Mouse (Mus musculus): Measurements from ENCODE around the gene Sync. TPM values are rescaled to one million over a fixed set of nuclear protein-coding genes. Genes with fewer than 3 reads are reported as not detected.

Sync gene
- total and polyA plus RNA-seq, 2 experiments = 0.05 TPM; not detected in 1

GRCm38 (mm10) chr4:129282786-129283185 is 4.6 kb upstream of the Sync start:
- WGBS = 89% methylated on average over 5 of the region's 5 CpGs
- H3K9ac ChIP-seq (ENCODE audit: low read depth, low read length) = no peak overlapping the region

DNA sequence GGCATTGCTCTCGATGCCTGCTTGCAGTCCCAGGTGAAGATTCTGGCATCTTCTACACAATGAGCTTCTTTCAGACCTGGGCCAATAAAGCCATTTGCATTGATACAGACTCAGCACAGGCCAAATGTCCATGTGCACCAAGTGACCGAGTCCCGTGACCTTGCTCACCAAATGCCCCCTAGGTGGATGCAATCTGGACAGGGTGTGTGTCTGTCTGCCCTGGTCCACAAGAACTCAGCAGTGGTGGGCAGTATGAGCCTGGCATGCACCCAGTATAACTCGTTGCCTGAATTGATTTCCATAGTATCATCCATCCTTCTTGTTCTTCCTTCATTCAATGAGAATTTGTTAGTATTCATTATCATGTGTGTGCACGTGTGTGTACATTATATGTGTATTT is 4.2 kb upstream of the Sync start:
- no peaks in the 10 kb centered on the region for H3K79me2 ChIP-seq (ENCODE audit: control insufficient read depth, insufficient read depth, low read length)
- DNase-seq (ENCODE audit: extremely low read depth, low read depth, low spot score) = no peak
- no peaks in the 10 kb centered on the region for H3K36me3 ChIP-seq (ENCODE audit: control insufficient read depth, insufficient read depth, low read length)
- H3K4me3 ChIP-seq (ENCODE audit: insufficient read depth, low read depth, low read length) = no peak overlapping the region
- no peaks in the 10 kb centered on the region for H3K4me1 ChIP-seq (ENCODE audit: control insufficient read depth, insufficient read depth, low read length)
- no peak for TF ChIP-seq POLR2A (IDR thresholded peaks at IDR 0.05; ENCODE audit: extremely low read depth, insufficient read depth, low read length)
- no peak for TF ChIP-seq CTCF (IDR thresholded peaks at IDR 0.05; ENCODE audit: low read depth, low read length)
- 93% methylated on average over 5 of the region's 5 CpGs for WGBS
- no peak overlapping the region for H3K27ac ChIP-seq (replicated peaks; ENCODE audit: insufficient read depth, low read depth, low read length)
- no peaks in the 10 kb centered on the region for H3K27me3 ChIP-seq (ENCODE audit: control insufficient read depth, insufficient read depth, low read length)
- no peak overlapping the region for H3K9ac ChIP-seq (ENCODE audit: low read depth, low read length)

More at GRCm38 (mm10) chr4:129282786-129283185, 4.6 kb upstream of the Sync start:
- no peaks in the 10 kb centered on the region for H3K79me2 ChIP-seq (ENCODE audit: control insufficient read depth, insufficient read depth, low read length)
- no peaks in the 10 kb centered on the region for H3K36me3 ChIP-seq (ENCODE audit: control insufficient read depth, insufficient read depth, low read length)
- no peaks in the 10 kb centered on the region for H3K27me3 ChIP-seq (ENCODE audit: control insufficient read depth, insufficient read depth, low read length)
- DNase-seq (ENCODE audit: extremely low read depth, low read depth, low spot score) = no peak
- no peaks in the 10 kb centered on the region for H3K4me1 ChIP-seq (ENCODE audit: control insufficient read depth, insufficient read depth, low read length)
- no peak overlapping the region for H3K4me3 ChIP-seq (ENCODE audit: insufficient read depth, low read depth, low read length)
- H3K27ac ChIP-seq (replicated peaks; ENCODE audit: insufficient read depth, low read depth, low read length) = no peak overlapping the region
- TF ChIP-seq CTCF (IDR thresholded peaks at IDR 0.05; ENCODE audit: low read depth, low read length) (no peak), POLR2A (IDR thresholded peaks at IDR 0.05; ENCODE audit: extremely low read depth, insufficient read depth, low read length) (no peak)

- Histone ChIP-seq H3K36me3 (ENCODE audit: control insufficient read depth, insufficient read depth, low read length) (no peaks in the 10 kb centered on the region), H3K9ac (ENCODE audit: low read depth, low read length) (no peak overlapping the region), H3K4me3 (ENCODE audit: insufficient read depth, low read depth, low read length) (no peak overlapping the region), H3K4me1 (ENCODE audit: control insufficient read depth, insufficient read depth, low read length) (no peaks in the 10 kb centered on the region), H3K27ac (replicated peaks; ENCODE audit: insufficient read depth, low read depth, low read length) (no peak overlapping the region), H3K79me2 (ENCODE audit: control insufficient read depth, insufficient read depth, low read length) (no peaks in the 10 kb centered on the region), H3K27me3 (ENCODE audit: control insufficient read depth, insufficient read depth, low read length) (no peaks in the 10 kb centered on the region)
- TF ChIP-seq POLR2A (IDR thresholded peaks at IDR 0.05; ENCODE audit: extremely low read depth, insufficient read depth, low read length) = no peak
- no peak for TF ChIP-seq CTCF (IDR thresholded peaks at IDR 0.05; ENCODE audit: low read depth, low read length)
- DNase-seq (ENCODE audit: extremely low read depth, low read depth, low spot score) = no peak
- WGBS = 89% methylated on average over 2 of the region's 2 CpGs
These were observed 2.7 kb upstream of the Sync start for GRCm38 (mm10) chr4:129284685-129285084.

- Histone ChIP-seq H3K4me1 (ENCODE audit: control insufficient read depth, insufficient read depth, low read length) (no peaks in the 10 kb centered on the region), H3K27me3 (ENCODE audit: control insufficient read depth, insufficient read depth, low read length) (no peaks in the 10 kb centered on the region), H3K4me3 (ENCODE audit: insufficient read depth, low read depth, low read length) (no peak overlapping the region), H3K79me2 (ENCODE audit: control insufficient read depth, insufficient read depth, low read length) (no peaks in the 10 kb centered on the region), H3K36me3 (ENCODE audit: control insufficient read depth, insufficient read depth, low read length) (no peaks in the 10 kb centered on the region), H3K9ac (ENCODE audit: low read depth, low read length) (no peak overlapping the region), H3K27ac (replicated peaks; ENCODE audit: insufficient read depth, low read depth, low read length) (no peak overlapping the region)
- TF ChIP-seq POLR2A (IDR thresholded peaks at IDR 0.05; ENCODE audit: extremely low read depth, insufficient read depth, low read length) = no peak
- TF ChIP-seq CTCF (IDR thresholded peaks at IDR 0.05; ENCODE audit: low read depth, low read length) = no peak
- WGBS = 71% methylated on average over 5 of the region's 5 CpGs
- no peak for DNase-seq (ENCODE audit: extremely low read depth, low read depth, low spot score)
These were observed 1.3 kb upstream of the Sync start for GRCm38 (mm10) chr4:129286001-129286682.

- Histone ChIP-seq H3K9ac (ENCODE audit: low read depth, low read length) (no peak overlapping the region), H3K79me2 (ENCODE audit: control insufficient read depth, insufficient read depth, low read length) (no peaks in the 10 kb centered on the region), H3K27ac (replicated peaks; ENCODE audit: insufficient read depth, low read depth, low read length) (no peak overlapping the region), H3K4me1 (ENCODE audit: control insufficient read depth, insufficient read depth, low read length) (no peaks in the 10 kb centered on the region), H3K4me3 (ENCODE audit: insufficient read depth, low read depth, low read length) (peak overlapping the region; percentile 41; the same call in 1 of the 2 replicates), H3K36me3 (ENCODE audit: control insufficient read depth, insufficient read depth, low read length) (no peaks in the 10 kb centered on the region), H3K27me3 (ENCODE audit: control insufficient read depth, insufficient read depth, low read length) (no peaks in the 10 kb centered on the region)
- WGBS = 12% methylated on average over 27 of the region's 28 CpGs
- DNase-seq (ENCODE audit: extremely low read depth, low read depth, low spot score) = no peak
- TF ChIP-seq POLR2A (IDR thresholded peaks at IDR 0.05; ENCODE audit: extremely low read depth, insufficient read depth, low read length) (no peak), CTCF (IDR thresholded peaks at IDR 0.05; ENCODE audit: low read depth, low read length) (no peak)
These were observed 540 bp upstream of the Sync start for GRCm38 (mm10) chr4:129286683-129287471.

- no peaks in the 10 kb centered on the region for H3K4me1 ChIP-seq (ENCODE audit: control insufficient read depth, insufficient read depth, low read length)
- H3K9ac ChIP-seq (ENCODE audit: low read depth, low read length) = no peak overlapping the region
- TF ChIP-seq CTCF (IDR thresholded peaks at IDR 0.05; ENCODE audit: low read depth, low read length) (no peak), POLR2A (IDR thresholded peaks at IDR 0.05; ENCODE audit: extremely low read depth, insufficient read depth, low read length) (no peak)
- 58% methylated on average over 3 of the region's 3 CpGs for WGBS
- DNase-seq (ENCODE audit: extremely low read depth, low read depth, low spot score) = no peak
- no peak overlapping the region for H3K27ac ChIP-seq (replicated peaks; ENCODE audit: insufficient read depth, low read depth, low read length)
- no peak overlapping the region for H3K4me3 ChIP-seq (ENCODE audit: insufficient read depth, low read depth, low read length)
- H3K36me3 ChIP-seq (ENCODE audit: control insufficient read depth, insufficient read depth, low read length) = no peaks in the 10 kb centered on the region
- H3K79me2 ChIP-seq (ENCODE audit: control insufficient read depth, insufficient read depth, low read length) = no peaks in the 10 kb centered on the region
- H3K27me3 ChIP-seq (ENCODE audit: control insufficient read depth, insufficient read depth, low read length) = no peaks in the 10 kb centered on the region
These were observed 650 bp downstream of the Sync start for GRCm38 (mm10) chr4:129288067-129288466.

Data from liver, adult 2 months (tissue).